Mouse (Mus musculus) large intestine, adult 2 months (tissue): ENCODE data around the gene Smarca5. TPM values are rescaled to one million over a fixed set of nuclear protein-coding genes. Genes with fewer than 3 reads are reported as not detected.

Experiments used
- DNase-seq: peaks from one replicate; pipeline ENCODE4 v3.0.0-alpha.2; 2012; ENCODE audit warnings: low read depth, low spot score
- WGBS: fragments of 180-500 bp; shearing (Covaris S2); methylation state at CpG from one replicate; pipeline ENCODE4 v1.1.7; 2018; 5-methylcytosine and 5-hydroxymethylcytosine counted together
- polyA plus RNA-seq: library from polyadenylated mRNA; depleted of rRNA; stranded (reverse); fragments of >200 nt; gene quantifications from 2 replicates; pipeline ENCODE4 v1.2.3, GENCODE M21; 2012; rRNA removed

Smarca5 gene
- polyA plus RNA-seq, 1 experiment = 3.4 TPM

DNA sequence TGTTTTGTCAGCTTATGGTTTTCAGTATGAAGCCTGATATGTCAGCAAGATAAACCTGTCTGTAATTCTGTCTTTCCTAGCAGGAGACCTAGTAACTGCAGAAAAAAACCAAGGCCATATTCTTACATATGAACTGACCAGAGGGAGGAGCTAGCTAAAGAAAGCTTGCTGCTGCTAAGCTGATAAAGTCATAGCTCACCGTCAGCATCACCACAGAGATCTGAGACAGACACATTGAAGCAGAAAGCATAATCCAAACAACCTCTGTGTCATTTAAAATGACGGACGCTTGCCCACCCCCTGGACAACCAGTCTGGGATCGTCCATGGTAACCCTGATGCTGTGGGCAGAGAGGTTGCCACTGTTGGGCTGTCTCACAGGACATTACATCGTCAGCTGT, 56.7 kb downstream of the Smarca5 start:
- WGBS = 83% methylated on average over 5 of the region's 5 CpGs
- DNase-seq = no peak

- WGBS = 33% methylated on average over 17 of the region's 17 CpGs
- no peak for DNase-seq
Measured at GRCm38 (mm10) chr8:80669277-80669901, 69.9 kb downstream of the Smarca5 start.

- WGBS = 71% methylated on average over 3 of the region's 3 CpGs
- DNase-seq = no peak
Measured at GRCm38 (mm10) chr8:80663476-80663875, 75.8 kb downstream of the Smarca5 start.

DNA sequence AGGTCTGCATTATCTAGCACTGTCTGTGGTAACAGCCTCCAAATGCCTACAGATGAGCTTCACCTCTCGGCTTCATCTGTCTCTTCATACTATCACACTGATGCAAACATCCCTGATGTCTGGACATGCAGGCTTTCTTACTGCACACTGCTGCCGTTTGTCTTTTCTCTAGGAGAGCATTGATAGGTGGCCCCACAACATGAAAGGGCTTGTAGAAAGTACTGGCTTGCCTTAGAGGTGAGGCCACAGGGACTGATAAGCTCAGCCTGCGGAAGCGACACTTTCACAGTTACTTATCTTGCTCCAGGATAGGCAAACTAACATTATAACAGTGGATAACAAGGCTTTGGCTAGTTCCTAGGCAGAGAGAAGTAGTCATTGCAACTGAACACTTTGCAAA, 78.2 kb downstream of the Smarca5 start:
- WGBS = 66% methylated on average over 4 of the region's 4 CpGs
- no peak for DNase-seq

DNA sequence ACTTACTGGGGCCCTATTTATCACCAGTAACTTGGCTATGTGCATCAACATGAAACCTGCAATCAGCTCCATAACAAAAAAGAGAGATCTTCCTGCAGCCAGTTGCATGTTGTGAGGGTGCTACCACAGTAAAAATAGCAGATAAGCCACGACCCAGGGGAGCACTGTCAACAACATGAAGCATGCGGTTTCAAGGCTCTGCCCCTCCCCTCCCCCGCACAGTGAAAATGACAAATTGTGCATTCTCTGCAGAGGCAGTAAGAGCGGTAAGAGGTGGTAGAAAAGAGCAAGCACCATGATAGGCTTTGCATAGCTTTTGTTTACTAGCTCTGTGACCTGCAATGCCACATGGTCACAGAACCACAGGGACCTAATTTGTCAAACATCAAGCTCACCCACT, 81.7 kb downstream of the Smarca5 start:
- WGBS = 46% methylated on average over 4 of the region's 4 CpGs
- no peak for DNase-seq

Other genes starting within 250 kb of the Smarca5 start
- not detected in 2 replicates for gene Gypa, start 245.7 kb downstream of the Smarca5 start, polyA plus RNA-seq
- gene Frem3, start 128.4 kb downstream of the Smarca5 start, polyA plus RNA-seq = 0.01 TPM in 1 of 2 replicates, not detected in the other
- gene Gab1, start 141.0 kb upstream of the Smarca5 start, polyA plus RNA-seq = 10.5 and 13.4 TPM in 2 replicates